Mouse (Mus musculus) midbrain, embryonic 14.5 days (tissue): ENCODE measurements around the gene Tsr2. TPM values are rescaled to one million over a fixed set of nuclear protein-coding genes. Genes with fewer than 3 reads are reported as not detected.

Experiments used
- ATAC-seq: fragments of 200-750 bp; cut with Nextera tagmentation; 2 replicates; pipeline ENCODE4 v1.8.0; 2017; ENCODE audit warnings: moderate number of reproducible peaks, moderate library complexity; ENCODE audit not compliant: low FRiP score, low TSS enrichment
- DNase-seq: peaks from one replicate; pipeline ENCODE4 v3.0.0-alpha.2; 2015
- H3K27ac ChIP-seq: fragments of 300-500 bp; sonication (generic); replicated peaks from 2 replicates; pipeline ENCODE4 v1.5.1; 2014; ENCODE audit warnings: mild to moderate bottlenecking, low read depth, low read length, moderate library complexity
- H3K27me3 ChIP-seq: fragments of 300-500 bp; sonication (generic); 2 replicates; pipeline ENCODE4 v1.6.1; 2014; ENCODE audit warnings: low read length, control low read depth, mixed read lengths; ENCODE audit not compliant: control insufficient read depth, insufficient read depth
- H3K36me3 ChIP-seq: fragments of 300-500 bp; sonication (generic); 2 replicates; pipeline ENCODE4 v1.6.1; 2014; ENCODE audit warnings: low read length, control low read depth; ENCODE audit not compliant: control insufficient read depth, insufficient read depth
- H3K4me1 ChIP-seq: fragments of 300-500 bp; sonication (generic); 2 replicates; pipeline ENCODE4 v1.6.1; 2014; ENCODE audit warnings: mild to moderate bottlenecking, antibody characterized with exemption, low read length, control low read depth; ENCODE audit not compliant: control insufficient read depth, insufficient read depth
- H3K4me2 ChIP-seq: fragments of 300-500 bp; sonication (generic); 2 replicates; pipeline ENCODE4 v1.6.1; 2014; ENCODE audit warnings: mild to moderate bottlenecking, low read length, moderate library complexity
- H3K4me3 ChIP-seq: fragments of 300-500 bp; sonication (generic); replicated peaks from 2 replicates; pipeline ENCODE4 v1.5.1; 2014; ENCODE audit warnings: low read depth, low read length
- H3K9ac ChIP-seq: fragments of 300-500 bp; sonication (generic); replicated peaks from 2 replicates; pipeline ENCODE4 v1.6.1; 2014; ENCODE audit warnings: mild to moderate bottlenecking, low read length, moderate library complexity
- H3K9me3 ChIP-seq: fragments of 300-500 bp; sonication (generic); 2 replicates; pipeline ENCODE4 v1.6.1; 2016; ENCODE audit warnings: low read length, control low read depth, mixed read lengths; ENCODE audit not compliant: control insufficient read depth
- WGBS: fragments of 180-500 bp; shearing (Covaris S2); extraction: QIAGEN DNeasy Blood & Tissue Kit; methylation state at CpG from one replicate; pipeline ENCODE4 v1.1.7; 2014; 5-methylcytosine and 5-hydroxymethylcytosine counted together
- polyA plus RNA-seq: library from polyadenylated mRNA; unstranded; fragments of >200 nt; fragmentation: Nextera tagmentation; extraction: Ambion mirVana; gene quantifications from 2 replicates; pipeline ENCODE4 v1.2.1, GENCODE M21; 2014

Gene Tsr2
- polyA plus RNA-seq, 1 experiment from 2014 or later, result 38.9 TPM

DNA sequence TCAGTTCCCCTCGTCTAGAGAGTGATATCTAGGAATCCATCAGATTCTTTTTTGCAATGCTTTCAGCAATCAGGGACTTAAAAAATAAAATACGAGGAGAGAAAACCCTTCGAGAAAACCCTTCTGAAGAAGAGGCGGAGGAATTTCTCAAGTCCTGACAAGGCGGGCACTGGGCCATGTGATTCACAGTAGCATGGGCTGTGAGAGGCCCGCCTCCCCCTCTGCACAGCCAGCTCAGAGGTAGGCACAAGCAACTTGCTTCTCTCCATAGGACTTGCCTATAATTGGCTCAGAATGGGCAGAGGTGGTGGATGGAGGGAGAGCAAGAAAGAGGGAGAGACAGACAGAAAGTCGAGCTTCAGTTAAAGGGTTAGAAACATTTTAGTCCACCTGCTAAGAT is 46.0 kb downstream of the Tsr2 start:
- Histone ChIP-seq H3K9ac (no peak overlapping the region), H3K9me3 (no peaks in the 10 kb centered on the region), H3K4me3 (no peak overlapping the region), H3K36me3 (no peaks in the 10 kb centered on the region), H3K27me3 (no peaks in the 10 kb centered on the region), H3K27ac (no peak overlapping the region), H3K4me1 (peaks cover 9% of the 10 kb centered on the region), H3K4me2 (no peak overlapping the region)
- ATAC-seq, result no peak
- DNase-seq, result no peak
- WGBS, result 73% methylated on average over 7 of the region's 7 CpGs

DNA sequence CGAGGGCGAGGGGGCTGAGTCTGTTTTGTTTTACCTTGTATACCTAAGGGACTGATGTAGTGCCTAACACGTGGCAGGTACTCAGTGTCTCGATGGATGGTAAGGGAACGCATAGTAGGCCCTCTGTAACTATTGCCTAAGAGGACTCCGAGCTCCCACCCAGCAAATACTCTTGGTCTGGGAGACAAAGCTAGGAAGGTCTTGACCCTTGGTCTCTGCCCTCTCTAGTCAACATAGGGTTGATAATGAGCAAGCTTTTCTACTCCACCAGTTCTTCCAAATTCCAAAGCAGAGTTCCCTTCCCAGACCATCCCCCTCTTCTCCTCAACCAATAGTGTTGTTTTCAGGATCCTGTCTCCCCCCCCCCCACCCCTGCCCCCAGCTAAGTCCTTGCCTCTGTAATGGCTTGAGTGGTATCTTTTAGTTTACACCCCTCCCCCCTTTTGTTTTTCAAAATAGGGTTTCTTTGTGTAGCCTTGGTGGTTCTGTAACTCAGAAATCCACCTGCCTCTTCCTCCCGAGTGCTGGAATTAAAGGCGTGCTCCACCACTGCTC is 46.6 kb downstream of the Tsr2 start:
- DNase-seq, result no peak
- H3K9me3 ChIP-seq, result no peaks in the 10 kb centered on the region
- no peaks in the 10 kb centered on the region for H3K36me3 ChIP-seq
- no peak overlapping the region for H3K27ac ChIP-seq
- no peak overlapping the region; the same call in 1 of the 2 replicates for H3K9ac ChIP-seq
- no peaks in the 10 kb centered on the region for H3K27me3 ChIP-seq
- no peak overlapping the region for H3K4me3 ChIP-seq
- peak overlapping the region; percentile 66 for H3K4me2 ChIP-seq
- 56% methylated on average over 8 of the region's 8 CpGs for WGBS
- peaks cover 9% of the 10 kb centered on the region for H3K4me1 ChIP-seq
- ATAC-seq, result no peak

DNA sequence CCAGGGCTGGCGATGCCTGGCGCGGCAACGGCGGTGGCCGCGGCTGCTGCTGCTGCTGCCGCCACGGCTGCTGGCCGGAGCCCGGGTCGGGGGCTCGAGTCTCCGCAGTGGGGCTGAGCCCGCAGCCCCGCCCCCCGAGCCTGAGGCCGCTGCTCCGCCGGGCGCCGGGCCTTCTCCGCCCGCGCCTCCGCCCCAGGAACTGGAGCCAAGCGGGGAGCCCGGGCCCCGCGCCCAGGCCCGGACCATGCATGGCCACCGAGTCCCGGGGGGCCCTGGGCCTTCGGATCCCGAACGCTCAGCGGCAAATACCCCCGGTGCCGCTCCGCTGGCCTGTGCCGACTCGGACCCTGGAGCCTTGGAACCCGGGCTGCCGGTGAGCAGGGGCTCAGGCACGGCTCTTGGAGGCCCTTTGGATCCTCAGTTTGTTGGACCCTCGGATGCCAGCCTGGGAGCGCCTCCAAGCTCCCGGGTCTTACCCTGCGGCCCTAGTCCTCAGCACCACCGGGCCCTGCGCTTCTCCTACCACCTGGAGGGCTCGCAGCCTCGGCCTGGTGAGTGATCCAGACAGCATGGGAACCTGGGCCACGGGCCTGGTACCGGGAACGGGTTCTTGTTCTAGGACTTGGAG is 48.8 kb downstream of the Tsr2 start:
- DNase-seq, result peak; percentile 59
- WGBS, result 22% methylated on average over 48 of the region's 56 CpGs
- Histone ChIP-seq H3K4me1 (peaks cover 9% of the 10 kb centered on the region), H3K9ac (peak overlapping the region; percentile 80), H3K27ac (peak overlapping the region; percentile 90), H3K36me3 (no peaks in the 10 kb centered on the region), H3K4me3 (peak overlapping the region; percentile 65), H3K27me3 (no peaks in the 10 kb centered on the region), H3K9me3 (no peaks in the 10 kb centered on the region), H3K4me2 (peak overlapping the region; percentile 66)
- peak; percentile 51 for ATAC-seq

DNA sequence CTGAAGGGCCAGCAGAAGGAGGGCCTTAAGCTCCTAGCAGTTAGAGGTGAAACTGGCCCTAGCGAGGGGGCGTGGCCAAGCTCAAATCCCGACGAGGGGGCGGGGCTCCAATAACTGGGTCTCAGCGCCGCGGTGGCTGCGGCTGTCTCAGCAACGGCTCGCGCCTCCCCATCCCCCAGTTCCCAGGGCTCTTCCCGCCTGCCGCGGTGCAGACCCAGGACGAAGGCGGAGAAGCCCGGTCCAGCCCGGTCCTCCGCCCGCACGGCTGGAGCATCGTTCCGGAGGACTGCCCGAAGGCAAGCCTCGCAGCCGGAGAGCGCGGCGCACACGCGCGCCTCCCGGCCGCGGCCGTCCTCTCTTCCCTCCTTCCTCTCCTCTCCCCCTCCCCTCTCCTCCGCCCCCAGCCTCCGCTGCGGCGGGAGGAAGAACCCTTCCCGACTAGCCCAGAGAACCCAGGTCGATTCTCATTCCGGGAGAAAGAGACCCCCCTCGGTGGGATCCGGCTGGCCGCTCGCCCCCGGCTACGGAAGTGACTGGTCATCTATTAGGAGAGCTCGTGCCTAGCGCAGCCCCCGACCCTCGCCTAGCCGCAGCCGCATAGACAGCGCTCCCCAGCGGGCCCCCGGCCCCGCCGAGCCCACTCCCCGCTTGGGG is 49.4 kb downstream of the Tsr2 start:
- Histone ChIP-seq H3K27me3 (no peaks in the 10 kb centered on the region), H3K9ac (peak overlapping the region; percentile 80), H3K4me3 (peak overlapping the region; percentile 65), H3K27ac (peak overlapping the region; percentile 90), H3K36me3 (no peaks in the 10 kb centered on the region), H3K4me1 (peaks cover 9% of the 10 kb centered on the region), H3K4me2 (peak overlapping the region; percentile 66), H3K9me3 (no peaks in the 10 kb centered on the region)
- WGBS, result 26% methylated on average over 58 of the region's 62 CpGs
- ATAC-seq (peak; percentile 91), DNase-seq (peak; percentile 90)

DNA sequence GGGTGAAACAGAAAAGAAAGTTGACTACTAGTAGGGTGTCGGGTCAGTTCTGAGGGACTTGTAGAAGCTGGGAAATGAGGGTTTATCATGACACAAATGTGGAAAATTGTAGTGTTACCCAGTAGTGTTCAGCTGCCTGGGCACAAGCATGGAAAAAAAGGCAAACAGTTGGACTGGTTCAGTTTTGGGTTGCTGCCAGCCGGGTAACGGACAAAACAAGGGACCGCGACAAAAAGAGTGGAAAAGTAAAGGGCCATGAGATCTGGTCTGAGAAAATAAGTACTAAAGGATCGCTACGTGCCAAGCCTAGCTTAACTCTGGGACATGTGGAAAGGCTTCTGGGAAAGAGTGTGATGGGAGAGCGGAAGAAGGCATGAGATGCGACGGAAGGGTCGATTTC is 50.0 kb downstream of the Tsr2 start:
- Histone ChIP-seq H3K9ac (peak overlapping the region; percentile 80; the same call in 1 of the 2 replicates), H3K4me3 (peak overlapping the region; percentile 65), H3K4me2 (peak overlapping the region; percentile 66), H3K9me3 (no peaks in the 10 kb centered on the region), H3K36me3 (no peaks in the 10 kb centered on the region), H3K4me1 (peaks cover 9% of the 10 kb centered on the region), H3K27ac (peak overlapping the region; percentile 90; the same call in 1 of the 2 replicates), H3K27me3 (no peaks in the 10 kb centered on the region)
- DNase-seq (no peak), ATAC-seq (no peak)
- WGBS, result 46% methylated on average over 11 of the region's 11 CpGs

DNA sequence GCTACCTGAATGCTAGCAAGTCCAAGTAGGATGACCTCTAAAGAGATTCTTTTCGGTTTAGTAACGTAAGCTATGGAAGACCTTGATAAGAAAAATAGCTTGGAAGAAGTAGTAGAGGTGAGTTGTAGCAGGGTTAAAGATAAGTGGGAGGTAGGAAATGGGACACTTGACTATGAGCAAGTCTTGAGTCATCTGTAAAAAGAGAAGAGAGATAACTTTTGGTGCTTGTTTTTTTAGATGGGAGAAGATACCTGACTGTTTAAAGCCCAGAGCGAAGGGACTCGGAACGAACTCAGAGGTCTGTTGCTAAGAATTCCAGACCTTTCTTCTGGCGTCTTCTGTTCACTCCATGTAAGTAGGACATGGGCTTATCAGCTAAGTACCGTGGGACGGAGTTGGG is 50.5 kb downstream of the Tsr2 start, which contains the start of gene Fgd1:
Gene Fgd1 (plus strand): TSS at position 301 of the 400 bp plus-strand sequence.
- no peak for DNase-seq
- H3K4me3 ChIP-seq, result peak within 1 kb of the TSS; percentile 65
- H3K4me2 ChIP-seq, result peak within 1 kb of the TSS; percentile 66
- ATAC-seq, result no peak
- H3K27me3 ChIP-seq, result no peaks in the 10 kb centered on the region
- peak within 1 kb of the TSS; percentile 80 for H3K9ac ChIP-seq
- WGBS, result 95% methylated on average over 8 of the region's 8 CpGs
- peaks cover 9% of the 10 kb centered on the region for H3K4me1 ChIP-seq
- peak within 1 kb of the TSS; percentile 90 for H3K27ac ChIP-seq
- H3K9me3 ChIP-seq, result no peaks in the 10 kb centered on the region
- H3K36me3 ChIP-seq, result no peaks in the 10 kb centered on the region

DNA sequence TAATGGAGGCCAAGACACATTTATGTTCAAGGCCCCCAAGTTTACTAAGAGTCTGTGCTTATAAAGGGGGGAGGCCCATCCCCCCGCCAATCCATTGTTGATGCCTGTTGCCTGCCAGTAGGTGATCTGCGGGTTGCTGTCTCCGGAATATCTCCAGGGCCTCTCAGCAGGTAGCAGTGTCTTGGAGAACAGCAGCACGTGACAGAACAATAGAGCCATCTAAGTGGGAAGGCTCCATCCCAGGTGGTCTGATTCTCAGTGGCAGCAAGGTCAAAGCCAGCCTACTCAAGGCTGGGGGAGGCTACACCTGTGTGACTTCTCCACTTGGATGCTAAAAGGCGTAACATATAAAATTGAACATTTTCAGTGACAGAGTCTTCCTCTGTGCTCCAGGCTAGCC is 55.1 kb downstream of the Tsr2 start:
- 47% methylated on average over 5 of the region's 5 CpGs for WGBS
- no peak overlapping the region for H3K27ac ChIP-seq
- DNase-seq, result no peak

More for the DNA sequence above, 55.1 kb downstream of the Tsr2 start:
- Histone ChIP-seq H3K27me3 (no peaks in the 10 kb centered on the region), H3K4me1 (no peaks in the 10 kb centered on the region), H3K9ac (no peak overlapping the region), H3K36me3 (no peaks in the 10 kb centered on the region), H3K9me3 (no peaks in the 10 kb centered on the region), H3K4me2 (no peak overlapping the region), H3K4me3 (no peak overlapping the region)
- ATAC-seq, result no peak
